Mouse (Mus musculus) central nervous system, embryonic 18 days (tissue): ENCODE measurements around the gene Fhl1. TPM values are rescaled to one million over a fixed set of nuclear protein-coding genes. Genes with fewer than 3 reads are reported as not detected.

ENCODE experiments used
- polyA plus RNA-seq: library from polyadenylated mRNA; depleted of rRNA; stranded (reverse); fragments of >200 nt; gene quantifications from 2 replicates; pipeline ENCODE4 v1.2.3, GENCODE M21; 2012; rRNA removed

Fhl1 gene
- polyA plus RNA-seq = 308 and 351 TPM in 2 replicates

GRCm38 (mm10) chrX:56731306-56732201, at the start of gene Fhl1:
TSS of gene Fhl1 (plus strand) at chrX:56731787.

GRCm38 (mm10) chrX:56821765-56822603, 90.4 kb downstream of the Fhl1 start, which contains the start of gene Map7d3:
TSS of gene Map7d3 (minus strand) at chrX:56822326.

Other genes starting within 250 kb of the Fhl1 start
- not detected in 2 replicates for gene Gm10477, start 207.0 kb upstream of the Fhl1 start, polyA plus RNA-seq
- 0.29 and 0.38 TPM in 2 replicates for gene Gm648, start 182.2 kb upstream of the Fhl1 start, polyA plus RNA-seq
- gene Mmgt1, start 133.7 kb upstream of the Fhl1 start, polyA plus RNA-seq = 35.5 and 37.7 TPM in 2 replicates
- 86.0 and 94.2 TPM in 2 replicates for gene Slc9a6, start 122.0 kb upstream of the Fhl1 start, polyA plus RNA-seq
- 0.17 and 0.21 TPM in 2 replicates for gene Map7d3, start 90.5 kb downstream of the Fhl1 start, polyA plus RNA-seq
- gene Adgrg4, start 138.4 kb downstream of the Fhl1 start, polyA plus RNA-seq = not detected in 2 replicates